Mouse (Mus musculus): Measurements from ENCODE around the gene Manbal.

GRCm38 (mm10) chr2:157332059-157332458 lies 35.3 kb upstream of the Manbal start:
- no peak for TF ChIP-seq CTCF (IDR thresholded peaks at IDR 0.05; ENCODE audit: insufficient read depth, low read depth, low read length)
- TF ChIP-seq POLR2A (IDR thresholded peaks at IDR 0.05; ENCODE audit: insufficient read depth, low read depth, low read length), result no peak
